Mouse (Mus musculus) embryo, embryonic 10 days (tissue): ENCODE measurements at regions not wholly inside any gene's neighbourhood (a gene's known extent, or its start where the extent isn't known, plus 50 kb on each side); places are given as distances from the start of the nearest gene placed in this dataset.
A peak's percentile ranks its signal among the peaks of the same experiment; 100 is the strongest.

Experiments used
- DNase-seq: peaks from one replicate; pipeline ENCODE4 v3.0.0-alpha.2; 2015; ENCODE audit warnings: low spot score

DNA sequence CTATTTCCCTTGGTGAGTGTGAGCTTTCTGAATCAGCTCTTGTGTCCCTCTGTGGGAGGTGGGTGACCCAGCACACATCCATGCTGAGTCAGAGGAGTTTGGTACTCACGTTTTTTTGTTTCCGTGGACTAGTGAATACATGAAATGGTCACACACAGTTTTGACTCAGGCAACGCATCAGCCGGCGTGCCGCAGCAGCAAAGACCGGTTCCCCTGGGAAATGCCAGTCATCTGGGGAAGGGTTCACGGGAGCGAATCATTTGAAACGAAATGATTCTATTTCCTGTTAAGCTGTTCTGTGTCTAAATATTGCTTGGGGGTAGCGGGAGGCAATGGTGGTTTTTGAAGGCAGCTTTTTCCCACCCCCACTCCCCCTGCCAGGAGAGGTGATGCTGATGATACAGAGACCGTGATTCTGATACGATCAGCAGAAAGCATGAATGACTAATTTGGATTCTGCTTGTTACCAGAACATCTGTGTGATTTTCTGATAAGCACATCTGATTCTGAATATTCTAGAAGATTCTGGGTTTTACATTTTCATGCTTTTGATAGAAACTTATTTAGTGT, 223.5 kb downstream of the Klf5 start:
- no peak for DNase-seq

GRCm38 (mm10) chr14:99535781-99536180, 237.3 kb downstream of the Klf5 start:
- no peak for DNase-seq

DNA sequence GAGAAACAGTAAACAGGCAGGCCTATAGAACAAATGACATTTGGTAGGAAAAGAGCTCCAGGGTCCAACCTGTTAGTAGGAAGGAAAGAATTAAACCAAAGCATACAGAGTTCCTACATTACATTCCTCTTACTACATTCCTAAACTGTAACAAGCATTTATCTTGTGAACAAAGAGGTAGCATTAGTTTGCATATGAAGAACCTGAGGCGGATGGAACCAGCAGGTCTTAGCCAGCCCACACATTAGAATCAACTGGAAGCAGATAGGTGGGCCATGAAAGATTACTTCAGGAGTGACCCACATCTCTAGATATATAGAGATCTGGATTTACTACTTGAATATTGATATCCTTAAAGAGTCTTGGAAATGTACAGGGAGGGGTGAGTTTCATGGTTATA, 238.8 kb downstream of the Klf5 start:
- DNase-seq, result no peak

GRCm38 (mm10) chr14:99541716-99542115, 243.2 kb downstream of the Klf5 start:
- DNase-seq, result no peak

DNA sequence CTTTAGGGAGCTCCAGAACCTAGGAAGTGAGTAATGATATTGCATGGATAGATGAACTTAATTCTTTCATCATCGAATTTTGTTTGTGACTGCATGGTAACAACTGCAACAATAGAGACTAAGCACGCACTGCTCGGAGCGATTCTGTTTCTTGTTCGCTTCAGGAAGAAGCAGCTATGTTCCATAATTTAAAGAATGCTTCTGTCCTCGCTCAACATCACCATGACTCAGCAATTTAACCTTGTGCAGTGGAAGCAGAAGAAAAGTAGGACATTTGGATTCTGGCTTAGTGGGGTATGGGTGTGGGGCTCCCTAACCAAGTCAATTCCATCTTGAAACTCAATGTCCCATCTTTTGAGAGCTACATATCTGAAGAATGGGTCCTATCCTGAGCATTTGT, 249.4 kb downstream of the Klf5 start:
- DNase-seq, result no peak

GRCm38 (mm10) chr14:99548363-99549248, 250.1 kb downstream of the Klf5 start:
- DNase-seq, result no peak

DNA sequence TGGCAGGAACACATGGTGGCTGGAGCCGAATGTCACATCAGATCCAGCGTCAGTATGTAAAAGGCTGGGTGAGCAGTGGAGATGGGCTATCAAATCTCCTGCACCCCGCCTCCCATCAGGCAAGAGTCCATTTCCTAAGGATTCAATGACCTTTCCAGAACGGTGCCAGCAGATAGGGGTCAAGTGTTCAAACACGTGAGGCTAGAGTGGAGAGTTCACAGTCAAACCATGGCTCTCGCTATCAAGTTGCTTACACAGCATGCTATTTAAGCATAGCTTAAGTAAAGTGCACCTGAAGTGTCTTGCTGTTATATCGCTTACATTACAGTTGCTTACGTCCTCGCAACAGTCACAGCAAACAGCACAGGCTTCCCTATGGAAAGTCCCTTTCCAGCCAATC, 265.5 kb downstream of the Klf5 start:
- DNase-seq, result no peak

- DNase-seq, result no peak
Measured at GRCm38 (mm10) chr14:99574146-99574545, 275.7 kb downstream of the Klf5 start.

DNA sequence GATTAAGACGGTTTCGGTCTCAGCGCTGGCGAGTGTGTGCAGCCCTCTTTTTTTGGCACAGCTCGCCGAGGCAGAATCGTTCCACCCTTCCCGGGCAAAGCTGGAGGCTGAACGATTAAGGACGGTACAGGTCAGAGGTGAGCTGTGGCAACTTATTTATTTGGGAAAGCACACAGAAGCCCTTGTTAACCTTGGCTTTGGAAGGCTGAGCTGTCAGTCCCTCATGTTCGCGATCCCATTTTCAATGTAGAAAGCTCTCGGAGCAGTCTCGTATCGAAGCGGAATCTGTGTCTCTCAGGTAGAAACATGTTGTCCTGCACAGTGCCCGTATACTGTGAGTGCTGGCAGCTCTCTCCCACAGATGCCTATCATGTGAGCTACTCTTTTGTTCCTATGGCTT, 280.2 kb downstream of the Klf5 start:
- DNase-seq, result peak; percentile 15

- no peak for DNase-seq
Measured at GRCm38 (mm10) chr14:99579271-99579759, 280.8 kb downstream of the Klf5 start.

- no peak for DNase-seq
Measured at GRCm38 (mm10) chr14:99579765-99580266, 281.3 kb downstream of the Klf5 start.

- DNase-seq, result no peak
Measured at GRCm38 (mm10) chr14:99584144-99584543, 285.7 kb downstream of the Klf5 start.

- DNase-seq, result no peak
Measured at GRCm38 (mm10) chr14:99586029-99586428, 287.5 kb downstream of the Klf5 start.

DNA sequence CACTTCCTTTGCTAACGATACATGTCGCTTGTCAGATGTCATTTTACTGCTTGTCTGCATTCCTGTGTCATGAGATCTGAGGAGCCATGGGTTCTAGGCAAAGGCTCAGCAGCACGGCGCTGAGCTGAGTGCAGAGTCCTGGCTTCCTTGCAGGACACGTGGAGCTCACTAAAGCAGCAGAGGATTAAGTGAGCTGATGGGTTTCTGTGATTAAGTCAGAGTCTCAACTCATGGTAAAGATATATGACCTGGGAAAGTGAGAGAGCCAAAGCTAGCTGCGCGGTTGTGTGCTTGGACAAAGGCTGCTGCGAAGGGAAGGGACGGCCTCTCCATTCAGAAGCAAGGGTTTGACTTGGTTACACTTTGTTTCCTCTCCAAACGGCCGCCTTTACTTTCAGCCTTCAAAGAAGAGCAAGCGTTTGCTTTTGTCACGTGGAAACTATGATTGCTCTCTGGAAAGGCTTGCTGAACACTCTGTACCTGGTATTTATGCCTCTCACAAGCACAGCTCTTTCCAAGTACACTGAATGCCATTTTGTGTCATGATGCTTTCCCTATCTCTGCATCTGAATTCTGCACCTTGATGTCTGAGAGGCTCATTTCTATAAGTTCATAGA, 292.5 kb downstream of the Klf5 start:
- DNase-seq, result peak; percentile 18

DNA sequence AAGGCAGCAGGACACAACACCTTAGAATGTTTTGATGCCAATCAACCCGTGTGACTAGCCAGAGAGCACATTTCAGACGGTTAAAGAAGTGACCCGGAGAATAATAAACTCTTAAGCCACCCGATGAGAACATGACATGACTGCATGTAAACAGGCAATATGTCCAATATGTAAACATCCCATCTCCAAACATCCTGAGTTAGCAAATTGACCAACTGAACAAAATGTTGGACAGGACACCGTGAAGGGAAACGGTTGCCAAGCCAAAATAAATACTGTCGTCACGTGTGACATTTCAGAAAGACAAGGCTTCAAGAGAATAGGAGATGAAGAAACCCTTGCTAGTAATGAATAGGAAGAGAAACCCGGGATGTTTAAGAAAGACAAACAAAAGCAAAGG, 294.4 kb downstream of the Klf5 start:
- no peak for DNase-seq

DNA sequence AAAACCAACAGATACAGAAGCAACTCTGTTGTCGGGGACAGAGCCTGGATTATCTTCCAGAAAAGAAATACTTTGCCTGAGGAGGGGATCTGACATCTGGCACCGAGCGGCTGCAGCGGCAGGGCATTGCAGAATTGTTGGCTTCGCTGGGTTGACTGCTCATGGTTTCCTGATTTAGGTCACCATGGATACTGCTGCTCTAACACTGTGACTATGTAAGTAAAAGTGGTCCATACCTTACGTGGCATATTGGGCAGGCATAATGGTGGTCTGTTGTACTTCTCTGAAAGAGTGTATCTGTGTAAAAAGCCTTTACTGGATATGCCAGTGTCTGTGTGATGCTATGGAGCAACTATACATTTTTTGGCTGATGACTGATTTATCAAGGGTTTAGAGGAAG, 295.4 kb downstream of the Klf5 start:
- no peak for DNase-seq

- DNase-seq, result no peak
Measured at GRCm38 (mm10) chr14:99601900-99602299, 303.4 kb downstream of the Klf5 start.

GRCm38 (mm10) chr14:99603257-99603656, 304.8 kb downstream of the Klf5 start:
- DNase-seq, result no peak

DNA sequence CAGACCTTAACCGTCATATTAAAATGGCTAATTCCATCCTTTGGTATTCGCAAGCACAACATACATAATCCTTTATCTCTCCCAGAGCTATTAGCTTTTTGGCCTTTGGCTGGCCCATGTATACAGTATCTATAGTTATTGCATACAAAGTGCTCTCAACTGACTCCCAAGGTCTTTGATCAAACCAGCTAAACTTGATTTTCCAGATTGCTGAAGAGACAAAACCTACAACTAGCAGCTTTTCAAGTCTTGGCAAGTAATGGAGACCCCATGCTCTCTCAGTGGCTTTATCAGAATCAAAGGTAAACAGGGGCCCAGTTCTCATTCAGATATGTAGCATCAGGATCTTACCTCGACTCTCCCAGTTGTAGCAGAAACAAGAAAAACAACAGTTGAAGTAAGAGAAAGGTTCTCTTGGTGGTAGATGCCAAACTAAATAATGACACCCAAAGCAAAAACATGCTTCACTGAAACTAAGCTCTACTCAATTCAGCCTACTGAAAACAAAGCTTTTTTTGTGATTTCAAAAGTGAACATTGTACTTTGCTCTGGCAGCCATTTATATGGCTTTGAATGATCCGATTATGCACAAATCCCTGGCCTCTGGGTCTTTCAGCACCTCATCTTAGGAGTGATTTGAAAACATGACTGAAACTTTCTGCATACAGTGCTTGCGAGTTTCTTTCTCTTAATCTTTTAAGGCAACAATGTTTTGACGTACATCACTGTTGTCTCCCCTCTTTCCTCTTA, 307.0 kb downstream of the Klf5 start:
- DNase-seq, result no peak

- no peak for DNase-seq
Measured at GRCm38 (mm10) chr14:99609003-99609402, 310.5 kb downstream of the Klf5 start.

GRCm38 (mm10) chr14:99611435-99611834, 312.9 kb downstream of the Klf5 start:
- no peak for DNase-seq

- no peak for DNase-seq
Measured at GRCm38 (mm10) chr14:99612114-99612513, 313.6 kb downstream of the Klf5 start.
